Mouse (Mus musculus) neural tube, embryonic 14.5 days (tissue): ENCODE data around the gene Maml2. TPM values are rescaled to one million over a fixed set of nuclear protein-coding genes. Genes with fewer than 3 reads are reported as not detected.

Source experiments
- ATAC-seq: fragments of 200-750 bp; cut with Nextera tagmentation; 2 replicates; pipeline ENCODE4 v1.8.0; 2017; ENCODE audit warnings: low read depth, mild to moderate bottlenecking, moderate TSS enrichment, moderate library complexity
- H3K27ac ChIP-seq: fragments of 300-500 bp; sonication (generic); 2 replicates; pipeline ENCODE4 v1.5.1; 2014; ENCODE audit warnings: low read depth, mild to moderate bottlenecking, control low read depth, low read length, moderate library complexity, mixed read lengths
- H3K27me3 ChIP-seq: fragments of 300-500 bp; sonication (generic); 2 replicates; pipeline ENCODE4 v1.6.1; 2014; ENCODE audit warnings: low read length; ENCODE audit not compliant: control insufficient read depth, insufficient read depth
- H3K36me3 ChIP-seq: fragments of 300-500 bp; sonication (generic); 2 replicates; pipeline ENCODE4 v1.6.1; 2014; ENCODE audit warnings: low read length, mixed read lengths; ENCODE audit not compliant: control insufficient read depth, insufficient read depth
- H3K4me1 ChIP-seq: fragments of 300-500 bp; sonication (generic); 2 replicates; pipeline ENCODE4 v1.6.1; 2014; ENCODE audit warnings: low read length; ENCODE audit not compliant: control insufficient read depth, insufficient read depth
- H3K4me2 ChIP-seq: fragments of 300-500 bp; sonication (generic); 2 replicates; pipeline ENCODE4 v1.6.1; 2014; ENCODE audit warnings: mild to moderate bottlenecking, low read depth, low read length, control low read depth
- H3K4me3 ChIP-seq: fragments of 300-500 bp; sonication (generic); 2 replicates; pipeline ENCODE4 v1.5.1; 2014; ENCODE audit warnings: low read depth, low read length, control low read depth, mixed read lengths
- H3K9ac ChIP-seq: fragments of 300-500 bp; sonication (generic); replicated peaks from 2 replicates; pipeline ENCODE4 v1.6.1; 2014; ENCODE audit warnings: low read depth, mild to moderate bottlenecking, control low read depth, low read length, mixed read lengths
- H3K9me3 ChIP-seq: fragments of 300-500 bp; sonication (generic); 2 replicates; pipeline ENCODE4 v1.6.1; 2016; ENCODE audit warnings: low read length; ENCODE audit not compliant: control insufficient read depth
- whole genome bisulfite sequencing: fragments of 180-500 bp; shearing (Covaris S2); extraction: QIAGEN DNeasy Blood & Tissue Kit; methylation state at CpG from one replicate; pipeline ENCODE4 v1.1.7; 2014; 5-methylcytosine and 5-hydroxymethylcytosine counted together
- polyA plus RNA-seq: library from polyadenylated mRNA; unstranded; fragments of >200 nt; fragmentation: Nextera tagmentation; extraction: Ambion mirVana; gene quantifications from 2 replicates; pipeline ENCODE4 v1.2.1, GENCODE M21; 2014

Gene Maml2
- polyA plus RNA-seq, 1 experiment from 2014 or later, result 13.2 TPM

DNA sequence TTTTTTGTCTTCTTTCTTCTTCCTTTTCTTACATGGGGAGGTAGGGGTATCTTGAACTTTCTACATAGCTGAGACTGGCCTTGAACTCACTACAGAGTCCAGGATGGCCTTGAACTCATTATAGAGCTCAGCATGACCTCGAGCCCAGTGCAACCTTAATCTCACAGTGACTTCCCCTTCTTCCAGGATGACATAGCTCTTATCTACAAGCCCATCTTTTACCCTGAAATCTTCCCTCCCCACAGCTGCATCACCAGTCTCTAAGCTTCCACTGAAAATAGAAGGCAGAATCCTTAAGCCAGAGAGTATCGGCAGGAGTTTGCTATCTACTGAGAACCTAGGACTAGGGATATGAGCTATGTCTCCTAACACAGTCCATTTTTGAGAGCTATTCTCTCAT lies 375.5 kb downstream of the Maml2 start:
- Histone ChIP-seq H3K4me3 (no peak overlapping the region), H3K4me1 (no peaks in the 10 kb centered on the region), H3K9me3 (no peaks in the 10 kb centered on the region), H3K27me3 (no peaks in the 10 kb centered on the region), H3K4me2 (no peak overlapping the region), H3K27ac (no peak overlapping the region), H3K36me3 (no peaks in the 10 kb centered on the region), H3K9ac (no peak overlapping the region)
- 89% methylated on average over 2 of the region's 2 CpGs for WGBS
- ATAC-seq, result no peak

DNA sequence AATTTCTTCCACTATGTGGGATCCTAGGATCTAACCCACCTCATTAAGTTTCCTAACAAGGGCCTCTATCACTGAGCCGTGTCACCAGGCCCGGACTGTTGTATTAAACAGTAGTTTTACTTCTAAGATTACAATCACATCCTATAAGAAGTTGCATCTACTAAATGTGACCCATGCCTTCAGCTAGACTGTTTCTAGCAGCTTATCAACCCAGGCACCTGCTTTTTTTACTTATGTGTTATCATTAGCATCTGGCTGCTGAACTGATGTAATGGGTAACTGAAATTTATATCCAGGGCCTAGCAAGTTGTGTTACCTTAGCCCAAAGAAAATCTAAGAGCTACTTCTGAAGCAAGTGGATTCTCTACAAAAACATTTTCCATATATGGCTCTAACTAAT lies 380.3 kb downstream of the Maml2 start:
- H3K36me3 ChIP-seq, result no peaks in the 10 kb centered on the region
- no peaks in the 10 kb centered on the region for H3K27me3 ChIP-seq
- H3K4me2 ChIP-seq, result no peak overlapping the region
- peaks cover 5% of the 10 kb centered on the region; the same call in 1 of the 2 replicates for H3K4me1 ChIP-seq
- no peak for ATAC-seq
- no peak overlapping the region for H3K27ac ChIP-seq
- H3K9ac ChIP-seq, result no peak overlapping the region
- no peaks in the 10 kb centered on the region for H3K9me3 ChIP-seq
- WGBS, result 84% methylated on average over 2 of the region's 2 CpGs
- no peak overlapping the region for H3K4me3 ChIP-seq

DNA sequence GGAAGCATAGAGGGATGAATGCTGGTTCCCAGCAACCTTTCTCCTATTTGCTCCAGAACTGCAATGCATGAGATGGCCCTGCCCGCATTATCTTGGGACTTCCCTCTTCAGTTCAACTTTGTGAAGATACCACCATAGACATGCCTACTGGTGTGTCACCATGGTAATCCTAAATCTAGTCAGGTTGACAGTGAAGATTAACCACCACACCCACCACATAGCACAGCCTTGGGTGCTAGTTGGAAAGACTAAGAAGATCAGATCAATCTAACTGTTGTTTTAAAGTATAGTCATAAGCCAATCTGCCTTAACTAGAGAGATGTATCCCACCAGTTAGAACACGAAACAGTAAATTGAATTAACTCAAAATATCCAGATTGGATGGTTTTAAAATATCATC lies 381.9 kb downstream of the Maml2 start:
- no peaks in the 10 kb centered on the region for H3K36me3 ChIP-seq
- no peak overlapping the region for H3K4me3 ChIP-seq
- no peaks in the 10 kb centered on the region for H3K27me3 ChIP-seq
- no peak overlapping the region for H3K9ac ChIP-seq
- no peaks in the 10 kb centered on the region for H3K9me3 ChIP-seq
- H3K4me2 ChIP-seq, result no peak overlapping the region
- H3K4me1 ChIP-seq, result peaks cover 5% of the 10 kb centered on the region; the same call in 1 of the 2 replicates
- no peak overlapping the region for H3K27ac ChIP-seq
- 96% methylated on average over 2 of the region's 2 CpGs for WGBS
- ATAC-seq, result no peak

DNA sequence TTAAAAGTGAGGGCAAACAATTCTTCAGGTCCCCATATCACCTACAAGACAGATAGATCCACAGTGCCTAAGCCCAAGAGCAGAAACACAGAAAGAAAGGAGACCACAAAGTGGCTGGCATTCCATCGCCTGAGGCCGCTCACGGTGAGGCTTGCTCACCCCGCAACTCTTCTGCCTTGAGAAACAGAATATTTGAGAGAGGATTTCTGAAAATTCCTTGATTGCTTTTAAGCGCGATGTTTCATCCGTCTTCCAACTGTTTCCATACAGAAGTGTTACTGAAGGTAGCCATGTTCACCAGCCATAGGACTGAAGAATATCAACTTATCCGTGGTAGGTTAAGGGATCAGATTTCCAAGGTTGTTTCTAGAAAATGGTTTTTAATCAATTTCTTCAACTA lies 383.4 kb downstream of the Maml2 start:
- Histone ChIP-seq H3K27me3 (no peaks in the 10 kb centered on the region), H3K9ac (no peak overlapping the region), H3K4me2 (no peak overlapping the region; the same call in 1 of the 2 replicates), H3K4me1 (peaks cover 5% of the 10 kb centered on the region; the same call in 1 of the 2 replicates), H3K4me3 (no peak overlapping the region), H3K9me3 (no peaks in the 10 kb centered on the region), H3K36me3 (no peaks in the 10 kb centered on the region), H3K27ac (peak overlapping the region; percentile 73; the same call in 1 of the 2 replicates)
- no peak for ATAC-seq
- 82% methylated on average over 8 of the region's 8 CpGs for WGBS

DNA sequence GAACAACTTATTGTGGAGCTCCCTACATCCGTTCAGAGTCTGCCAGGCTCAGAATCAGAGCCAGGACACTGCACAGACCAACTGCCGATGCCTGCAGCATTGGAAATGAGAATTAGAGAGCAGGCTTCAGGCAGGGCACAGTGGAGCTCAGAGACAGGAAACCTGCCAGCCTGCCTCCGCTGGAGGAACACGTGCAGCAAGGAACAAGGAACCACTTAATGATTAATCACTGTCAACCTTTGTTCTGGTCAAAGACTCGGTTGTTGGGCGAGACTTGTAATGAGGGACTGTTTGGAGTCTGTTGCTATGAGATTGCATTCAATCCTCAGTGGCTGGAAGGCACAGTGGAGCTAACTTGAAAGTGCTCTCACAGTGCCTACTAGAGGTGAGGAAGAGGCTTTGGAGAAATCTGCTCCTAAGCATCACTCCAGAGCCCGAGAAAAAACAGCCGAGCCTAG lies 383.9 kb downstream of the Maml2 start:
- no peaks in the 10 kb centered on the region for H3K27me3 ChIP-seq
- H3K4me1 ChIP-seq, result peaks cover 5% of the 10 kb centered on the region; the same call in 1 of the 2 replicates
- WGBS, result 3% methylated on average over 8 of the region's 8 CpGs
- ATAC-seq, result peak; percentile 93
- H3K4me2 ChIP-seq, result peak overlapping the region; percentile 17; the same call in 1 of the 2 replicates
- no peaks in the 10 kb centered on the region for H3K36me3 ChIP-seq
- H3K9ac ChIP-seq, result no peak overlapping the region
- no peak overlapping the region for H3K4me3 ChIP-seq
- peak overlapping the region; percentile 73; the same call in 1 of the 2 replicates for H3K27ac ChIP-seq
- no peaks in the 10 kb centered on the region for H3K9me3 ChIP-seq

DNA sequence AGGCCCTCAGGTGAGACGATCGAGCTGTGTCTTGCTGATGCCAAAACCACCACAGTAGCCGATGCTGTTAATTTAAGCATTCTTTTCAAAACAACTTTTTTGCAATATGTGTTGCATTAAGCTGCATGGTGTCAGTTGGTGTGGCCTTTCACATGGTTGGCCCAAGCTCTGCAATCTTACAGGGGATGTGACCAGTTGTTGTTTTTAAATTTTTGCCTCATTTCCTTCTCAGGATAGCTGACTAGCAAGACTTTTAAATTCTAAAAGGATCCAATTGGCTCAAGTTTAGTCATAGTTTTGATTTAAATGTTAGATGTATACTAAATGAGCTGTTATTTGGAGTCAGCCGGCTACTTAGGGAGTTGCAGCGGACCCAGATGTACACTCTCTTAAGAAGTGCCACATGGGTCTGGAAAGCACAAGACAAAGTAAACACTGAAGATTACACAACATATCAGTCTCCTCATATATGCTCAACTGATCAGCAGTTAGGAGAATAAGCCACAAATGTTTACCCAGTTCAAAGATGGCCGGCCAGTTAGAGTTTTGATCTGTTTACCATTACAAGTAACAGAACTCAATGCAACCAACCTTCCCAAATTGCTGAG lies 386.7 kb downstream of the Maml2 start:
- H3K27ac ChIP-seq, result no peak overlapping the region
- no peak overlapping the region for H3K9ac ChIP-seq
- ATAC-seq, result no peak
- H3K4me1 ChIP-seq, result peaks cover 5% of the 10 kb centered on the region; the same call in 1 of the 2 replicates
- whole genome bisulfite sequencing, result 94% methylated on average over 6 of the region's 6 CpGs
- H3K4me3 ChIP-seq, result no peak overlapping the region
- no peaks in the 10 kb centered on the region for H3K27me3 ChIP-seq
- H3K4me2 ChIP-seq, result no peak overlapping the region
- no peaks in the 10 kb centered on the region for H3K9me3 ChIP-seq
- H3K36me3 ChIP-seq, result no peaks in the 10 kb centered on the region

DNA sequence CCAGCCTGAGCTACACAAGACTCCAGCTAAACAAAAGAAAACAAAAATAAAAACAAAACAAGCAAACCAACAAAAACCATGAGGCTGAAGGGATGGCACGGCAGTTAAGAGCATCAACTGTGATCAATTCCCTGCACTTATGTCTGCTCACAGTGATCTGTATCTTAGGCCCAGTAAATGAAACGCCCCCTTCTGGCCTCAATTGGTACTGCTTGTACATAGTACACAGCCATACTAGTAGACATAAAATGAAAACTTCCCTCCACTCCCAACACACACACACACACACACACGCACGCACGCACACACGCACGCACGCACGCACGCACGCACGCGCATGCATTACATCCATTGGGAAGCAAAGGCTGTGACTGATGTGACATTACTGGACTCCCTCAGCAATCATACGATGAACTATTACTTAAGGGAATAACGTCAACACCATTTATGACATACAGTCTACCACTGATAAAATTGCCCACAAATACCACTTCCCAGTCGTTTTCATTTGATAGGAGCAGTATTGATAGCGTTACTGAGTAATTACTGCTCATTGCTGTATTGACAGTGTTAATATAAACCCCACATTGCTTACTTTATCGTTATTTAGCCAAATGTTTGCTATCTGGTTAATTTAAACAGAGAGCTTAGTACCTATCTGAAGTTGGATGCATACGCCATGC lies 389.4 kb downstream of the Maml2 start:
- no peak for ATAC-seq
- H3K4me3 ChIP-seq, result no peak overlapping the region
- 85% methylated on average over 19 of the region's 19 CpGs for WGBS
- no peak overlapping the region for H3K4me2 ChIP-seq
- no peaks in the 10 kb centered on the region for H3K9me3 ChIP-seq
- no peaks in the 10 kb centered on the region for H3K36me3 ChIP-seq
- no peaks in the 10 kb centered on the region for H3K27me3 ChIP-seq
- H3K9ac ChIP-seq, result no peak overlapping the region
- H3K27ac ChIP-seq, result no peak overlapping the region
- peaks cover 12% of the 10 kb centered on the region for H3K4me1 ChIP-seq

DNA sequence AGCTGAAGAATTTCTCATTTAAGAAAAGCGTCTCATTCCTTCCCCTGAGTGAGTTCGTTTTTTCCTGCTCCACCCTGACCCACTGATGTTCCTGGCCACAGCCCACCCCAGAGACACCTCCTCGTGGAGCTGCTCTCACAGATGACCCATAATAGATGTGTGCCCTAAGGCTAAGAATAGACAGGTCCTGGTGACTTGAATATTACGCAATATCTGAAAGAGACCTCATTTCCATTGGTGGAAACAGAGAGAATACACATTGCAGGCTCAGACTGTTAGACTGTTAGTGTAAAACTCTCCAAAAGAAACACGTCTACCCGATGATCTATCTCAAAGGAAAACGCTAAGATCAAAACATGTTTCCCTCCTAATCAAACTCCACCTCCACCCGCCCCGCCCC lies 391.2 kb downstream of the Maml2 start:
- no peak overlapping the region for H3K4me3 ChIP-seq
- H3K4me2 ChIP-seq, result no peak overlapping the region
- H3K4me1 ChIP-seq, result peaks cover 12% of the 10 kb centered on the region
- WGBS, result 69% methylated on average over 9 of the region's 9 CpGs
- H3K9ac ChIP-seq, result no peak overlapping the region
- H3K36me3 ChIP-seq, result no peaks in the 10 kb centered on the region
- ATAC-seq, result 0 out of 2 replicates have a peak, but pooled peaks have one; percentile 34
- no peak overlapping the region for H3K27ac ChIP-seq
- no peaks in the 10 kb centered on the region for H3K9me3 ChIP-seq
- H3K27me3 ChIP-seq, result no peaks in the 10 kb centered on the region

DNA sequence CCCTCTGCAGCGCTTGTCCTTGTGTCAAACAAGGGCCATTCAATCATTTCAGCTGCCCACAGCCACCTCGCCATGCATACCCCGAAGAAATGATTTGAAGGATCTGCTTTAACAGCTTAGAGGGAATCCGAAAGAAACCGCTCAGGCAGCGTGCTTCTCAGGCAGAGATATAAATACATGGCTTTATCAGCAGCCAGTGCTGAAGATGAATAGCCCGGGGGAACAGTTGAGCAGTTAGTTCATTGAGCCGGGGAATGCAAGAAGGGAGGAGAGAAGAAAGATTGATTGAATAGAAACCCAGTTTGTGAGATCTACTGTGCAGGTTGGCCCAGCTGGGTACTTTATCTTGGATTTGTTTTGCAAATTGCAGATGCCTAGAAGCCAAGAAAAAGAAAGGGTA lies 392.6 kb downstream of the Maml2 start:
- Histone ChIP-seq H3K27me3 (no peaks in the 10 kb centered on the region), H3K9ac (no peak overlapping the region), H3K4me2 (no peak overlapping the region; the same call in 1 of the 2 replicates), H3K36me3 (no peaks in the 10 kb centered on the region), H3K9me3 (no peaks in the 10 kb centered on the region), H3K4me3 (no peak overlapping the region), H3K27ac (peak overlapping the region; percentile 69), H3K4me1 (peaks cover 12% of the 10 kb centered on the region)
- ATAC-seq, result peak; percentile 71
- WGBS, result 13% methylated on average over 8 of the region's 8 CpGs
